Mouse (Mus musculus): ENCODE measurements at regions not wholly inside any gene's neighbourhood (a gene's known extent, or its start where the extent isn't known, plus 50 kb on each side); places are given as distances from the start of the nearest gene placed in this dataset.

DNA sequence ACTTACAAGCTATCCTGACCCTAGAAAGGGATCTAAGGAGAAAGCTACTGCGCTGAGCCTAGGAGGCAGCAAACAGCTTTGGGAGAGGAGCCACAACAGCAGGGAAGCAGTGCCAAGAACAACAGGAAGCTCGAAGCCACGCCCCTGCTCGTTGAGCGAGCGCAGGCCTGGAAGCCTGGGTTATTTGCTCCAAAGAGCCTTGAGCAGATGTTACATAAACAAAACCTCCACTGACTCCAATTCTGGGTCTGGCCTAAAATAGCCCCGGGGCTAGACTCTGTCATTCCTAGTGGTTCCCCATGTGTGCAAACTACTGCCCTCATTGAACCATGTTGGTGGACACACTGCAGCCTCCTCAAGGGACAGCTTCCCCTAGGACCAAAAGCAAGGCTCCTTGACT is 89.6 kb upstream of the Lnx1 start:
- TF ChIP-seq CTCF (IDR thresholded peaks at IDR 0.05; ENCODE audit: borderline replicate concordance, insufficient read depth, low read depth, low read length) (no peak), POLR2A (IDR thresholded peaks at IDR 0.05; ENCODE audit: borderline replicate concordance, insufficient read depth, low read length) (no peak)

Measured in cerebellum, adult 2 months (tissue).